Mouse (Mus musculus) limb, embryonic 15.5 days (tissue): ENCODE measurements at regions not wholly inside any gene's neighbourhood (a gene's known extent, or its start where the extent isn't known, plus 50 kb on each side); places are given as distances from the start of the nearest gene placed in this dataset.

Source experiments
- ATAC-seq: fragments of 200-750 bp; cut with Nextera tagmentation; 2 replicates; pipeline ENCODE4 v1.8.0; 2017; ENCODE audit warnings: low read depth, moderate TSS enrichment; ENCODE audit not compliant: insufficient number of reproducible peaks, low FRiP score, low TSS enrichment
- H3K27ac ChIP-seq: fragments of 300-500 bp; sonication (generic); 2 replicates; pipeline ENCODE4 v1.5.1; 2015; ENCODE audit warnings: moderate library complexity, mild to moderate bottlenecking, inconsistent platforms
- H3K27me3 ChIP-seq: fragments of 300-500 bp; sonication (generic); 2 replicates; pipeline ENCODE4 v1.6.1; 2015; ENCODE audit warnings: inconsistent platforms
- H3K36me3 ChIP-seq: fragments of 300-500 bp; sonication (generic); 2 replicates; pipeline ENCODE4 v1.6.1; 2015; ENCODE audit warnings: inconsistent platforms
- H3K4me1 ChIP-seq: fragments of 300-500 bp; sonication (generic); 2 replicates; pipeline ENCODE4 v1.6.1; 2015; ENCODE audit warnings: inconsistent platforms
- H3K4me2 ChIP-seq: fragments of 300-500 bp; sonication (generic); 2 replicates; pipeline ENCODE4 v1.6.1; 2015; ENCODE audit warnings: mild to moderate bottlenecking, inconsistent platforms
- H3K4me3 ChIP-seq: fragments of 300-500 bp; sonication (generic); 2 replicates; pipeline ENCODE4 v1.5.1; 2015; ENCODE audit warnings: mild to moderate bottlenecking, inconsistent platforms
- H3K9ac ChIP-seq: fragments of 300-500 bp; sonication (generic); 2 replicates; pipeline ENCODE4 v1.6.1; 2015; ENCODE audit warnings: inconsistent platforms
- H3K9me3 ChIP-seq: fragments of 300-500 bp; sonication (generic); 2 replicates; pipeline ENCODE4 v1.6.1; 2016; ENCODE audit warnings: inconsistent platforms
- WGBS: fragments of 180-500 bp; shearing (Covaris S2); methylation state at CpG from one replicate; pipeline ENCODE4 v1.1.7; 2015; 5-methylcytosine and 5-hydroxymethylcytosine counted together

- H3K36me3 ChIP-seq, result no peaks in the 10 kb centered on the region
- peak; percentile 58 for ATAC-seq
- no peak overlapping the region for H3K4me3 ChIP-seq
- WGBS, result 22% methylated on average over 11 of the region's 11 CpGs
- H3K27me3 ChIP-seq, result no peaks in the 10 kb centered on the region
- peak overlapping the region; percentile 44 for H3K27ac ChIP-seq
- H3K4me1 ChIP-seq, result no peaks in the 10 kb centered on the region; the same call in 1 of the 2 replicates
- 0 out of 2 replicates have a peak overlapping the region, but pooled peaks have one; percentile 10 for H3K4me2 ChIP-seq
- no peaks in the 10 kb centered on the region for H3K9me3 ChIP-seq
- H3K9ac ChIP-seq, result no peak overlapping the region
Measured at GRCm38 (mm10) chr12:38928786-38929351, 149.7 kb downstream of the Etv1 start.

GRCm38 (mm10) chr12:38929644-38930043 lies 150.5 kb downstream of the Etv1 start:
- H3K4me3 ChIP-seq, result no peak overlapping the region
- no peak overlapping the region for H3K27ac ChIP-seq
- WGBS, result 65% methylated on average over 1 of the region's 1 CpGs
- H3K4me1 ChIP-seq, result no peaks in the 10 kb centered on the region; the same call in 1 of the 2 replicates
- ATAC-seq, result no peak
- no peaks in the 10 kb centered on the region for H3K27me3 ChIP-seq
- H3K36me3 ChIP-seq, result no peaks in the 10 kb centered on the region
- H3K9ac ChIP-seq, result no peak overlapping the region
- H3K4me2 ChIP-seq, result no peak overlapping the region
- H3K9me3 ChIP-seq, result no peaks in the 10 kb centered on the region

- Histone ChIP-seq H3K9me3 (no peaks in the 10 kb centered on the region), H3K4me3 (no peak overlapping the region), H3K4me1 (no peaks in the 10 kb centered on the region; the same call in 1 of the 2 replicates), H3K27me3 (no peaks in the 10 kb centered on the region), H3K9ac (no peak overlapping the region), H3K36me3 (no peaks in the 10 kb centered on the region), H3K4me2 (no peak overlapping the region), H3K27ac (no peak overlapping the region)
- 77% methylated on average over 2 of the region's 2 CpGs for WGBS
- ATAC-seq, result no peak
Measured at GRCm38 (mm10) chr12:38931769-38932168, 152.6 kb downstream of the Etv1 start.

GRCm38 (mm10) chr12:38959605-38960004 lies 180.4 kb downstream of the Etv1 start:
- H3K4me2 ChIP-seq, result no peak overlapping the region
- no peaks in the 10 kb centered on the region for H3K36me3 ChIP-seq
- H3K4me3 ChIP-seq, result no peak overlapping the region
- no peaks in the 10 kb centered on the region for H3K9me3 ChIP-seq
- no peak for ATAC-seq
- H3K27me3 ChIP-seq, result no peaks in the 10 kb centered on the region
- WGBS, result 60% methylated on average over 1 of the region's 1 CpGs
- H3K9ac ChIP-seq, result no peak overlapping the region
- H3K4me1 ChIP-seq, result no peaks in the 10 kb centered on the region
- no peak overlapping the region for H3K27ac ChIP-seq

- Histone ChIP-seq H3K9ac (no peak overlapping the region), H3K27ac (no peak overlapping the region), H3K4me3 (no peak overlapping the region), H3K9me3 (no peaks in the 10 kb centered on the region), H3K27me3 (no peaks in the 10 kb centered on the region), H3K4me2 (no peak overlapping the region), H3K4me1 (no peaks in the 10 kb centered on the region), H3K36me3 (no peaks in the 10 kb centered on the region)
- ATAC-seq, result no peak
Measured at GRCm38 (mm10) chr12:38962302-38962701, 183.1 kb downstream of the Etv1 start.

- no peak overlapping the region for H3K27ac ChIP-seq
- H3K4me1 ChIP-seq, result no peaks in the 10 kb centered on the region
- no peaks in the 10 kb centered on the region for H3K36me3 ChIP-seq
- no peaks in the 10 kb centered on the region for H3K27me3 ChIP-seq
- H3K4me2 ChIP-seq, result no peak overlapping the region
- WGBS, result 49% methylated on average over 2 of the region's 2 CpGs
- no peak for ATAC-seq
- H3K9me3 ChIP-seq, result no peaks in the 10 kb centered on the region
- no peak overlapping the region for H3K4me3 ChIP-seq
- H3K9ac ChIP-seq, result no peak overlapping the region
Measured at GRCm38 (mm10) chr12:38970347-38970746, 191.2 kb downstream of the Etv1 start.

DNA sequence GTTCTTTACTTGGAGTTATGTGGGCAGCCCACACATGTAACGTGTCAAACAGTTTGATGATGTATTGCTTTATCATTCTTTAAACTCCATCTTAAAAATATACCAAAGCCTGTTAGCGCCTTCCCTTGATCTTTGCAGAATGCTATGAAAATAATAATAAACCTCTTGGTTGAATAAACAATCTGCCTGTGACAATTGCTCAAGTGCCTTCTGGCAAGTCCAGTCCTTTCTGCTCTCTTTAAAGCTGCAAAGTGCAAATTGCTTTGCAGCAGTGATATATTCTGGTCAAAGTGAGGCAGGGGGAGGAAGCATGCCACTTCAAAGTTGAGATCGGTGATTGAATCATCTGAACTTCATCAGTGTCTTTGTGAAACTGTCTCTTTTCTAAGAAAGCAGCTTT lies 193.0 kb downstream of the Etv1 start:
- no peak for ATAC-seq
- Histone ChIP-seq H3K27ac (no peak overlapping the region), H3K9me3 (no peaks in the 10 kb centered on the region), H3K9ac (no peak overlapping the region), H3K36me3 (no peaks in the 10 kb centered on the region), H3K27me3 (no peaks in the 10 kb centered on the region), H3K4me1 (no peaks in the 10 kb centered on the region), H3K4me3 (no peak overlapping the region), H3K4me2 (no peak overlapping the region)
- WGBS, result 81% methylated on average over 3 of the region's 3 CpGs

- no peaks in the 10 kb centered on the region for H3K4me1 ChIP-seq
- H3K9ac ChIP-seq, result no peak overlapping the region
- H3K4me3 ChIP-seq, result no peak overlapping the region
- no peaks in the 10 kb centered on the region for H3K27me3 ChIP-seq
- H3K9me3 ChIP-seq, result no peaks in the 10 kb centered on the region
- WGBS, result 71% methylated on average over 4 of the region's 4 CpGs
- no peak for ATAC-seq
- H3K4me2 ChIP-seq, result no peak overlapping the region
- no peak overlapping the region for H3K27ac ChIP-seq
- H3K36me3 ChIP-seq, result no peaks in the 10 kb centered on the region
Measured at GRCm38 (mm10) chr12:38975508-38975907, 196.3 kb downstream of the Etv1 start.

GRCm38 (mm10) chr12:38982423-38982822 lies 203.2 kb downstream of the Etv1 start:
- no peak overlapping the region for H3K4me2 ChIP-seq
- H3K27me3 ChIP-seq, result no peaks in the 10 kb centered on the region
- H3K27ac ChIP-seq, result no peak overlapping the region
- H3K4me3 ChIP-seq, result no peak overlapping the region
- no peaks in the 10 kb centered on the region for H3K9me3 ChIP-seq
- no peaks in the 10 kb centered on the region for H3K4me1 ChIP-seq
- no peak for ATAC-seq
- no peak overlapping the region for H3K9ac ChIP-seq
- H3K36me3 ChIP-seq, result no peaks in the 10 kb centered on the region

DNA sequence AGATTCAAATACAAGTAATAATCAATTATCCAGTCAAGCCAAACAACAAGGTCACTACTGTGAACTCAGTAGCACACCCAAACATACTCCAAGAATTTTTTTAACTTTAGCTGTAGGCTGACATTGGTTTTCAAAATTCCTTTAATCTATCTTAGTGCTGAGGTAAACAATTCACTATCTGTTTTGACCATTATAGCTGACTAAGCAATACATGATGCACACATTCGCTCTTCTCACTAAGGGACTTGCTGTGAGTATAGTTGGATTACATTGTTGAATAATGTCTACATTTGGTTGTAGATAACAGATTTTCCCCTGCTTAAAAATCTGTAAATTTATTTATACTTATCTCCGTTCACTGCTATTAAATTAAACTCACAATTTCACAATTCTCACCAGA lies 206.7 kb downstream of the Etv1 start:
- no peaks in the 10 kb centered on the region for H3K27me3 ChIP-seq
- no peaks in the 10 kb centered on the region for H3K9me3 ChIP-seq
- no peaks in the 10 kb centered on the region for H3K4me1 ChIP-seq
- WGBS, result 88% methylated on average over 2 of the region's 2 CpGs
- no peak for ATAC-seq
- H3K36me3 ChIP-seq, result no peaks in the 10 kb centered on the region
- no peak overlapping the region for H3K27ac ChIP-seq
- no peak overlapping the region for H3K4me2 ChIP-seq
- H3K9ac ChIP-seq, result no peak overlapping the region
- no peak overlapping the region for H3K4me3 ChIP-seq

- ATAC-seq, result no peak
- Histone ChIP-seq H3K9me3 (no peaks in the 10 kb centered on the region), H3K36me3 (no peaks in the 10 kb centered on the region), H3K27ac (no peak overlapping the region), H3K9ac (no peak overlapping the region), H3K4me1 (no peaks in the 10 kb centered on the region), H3K27me3 (no peaks in the 10 kb centered on the region), H3K4me2 (no peak overlapping the region), H3K4me3 (no peak overlapping the region)
- 81% methylated on average over 3 of the region's 3 CpGs for WGBS
Measured at GRCm38 (mm10) chr12:38986346-38986745, 207.2 kb downstream of the Etv1 start.

DNA sequence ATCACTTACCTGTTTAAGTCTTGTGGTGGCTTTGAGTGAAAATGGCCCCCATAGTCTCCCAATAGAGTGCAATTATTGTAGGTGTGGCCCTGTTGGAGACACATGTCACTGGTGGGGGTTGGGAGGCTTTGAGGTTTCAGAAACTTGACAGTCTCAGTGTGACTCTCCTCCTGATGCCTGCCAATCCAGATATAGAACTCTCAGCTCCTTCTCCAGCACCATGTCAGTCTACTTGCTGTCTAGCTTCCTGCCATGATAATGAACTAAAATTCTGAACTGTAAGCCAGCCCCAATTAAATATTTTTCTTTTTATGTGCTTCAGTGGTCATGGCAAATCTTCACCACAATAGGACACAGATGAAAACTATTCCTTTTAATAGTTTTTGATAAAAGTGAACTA lies 208.1 kb downstream of the Etv1 start:
- H3K4me1 ChIP-seq, result no peaks in the 10 kb centered on the region
- no peak for ATAC-seq

GRCm38 (mm10) chr12:38987819-38988218 lies 208.6 kb downstream of the Etv1 start:
- Histone ChIP-seq H3K4me1 (no peaks in the 10 kb centered on the region), H3K9me3 (no peaks in the 10 kb centered on the region), H3K4me2 (no peak overlapping the region), H3K4me3 (no peak overlapping the region), H3K27me3 (no peaks in the 10 kb centered on the region), H3K36me3 (no peaks in the 10 kb centered on the region), H3K9ac (no peak overlapping the region), H3K27ac (no peak overlapping the region)
- WGBS, result 43% methylated on average over 4 of the region's 4 CpGs
- ATAC-seq, result no peak

More for the DNA sequence above, 208.1 kb downstream of the Etv1 start:
- Histone ChIP-seq H3K4me3 (no peak overlapping the region), H3K9me3 (no peaks in the 10 kb centered on the region), H3K27ac (no peak overlapping the region), H3K36me3 (no peaks in the 10 kb centered on the region), H3K4me2 (no peak overlapping the region), H3K9ac (no peak overlapping the region), H3K27me3 (no peaks in the 10 kb centered on the region)
